Mouse (Mus musculus): Measurements from ENCODE around the gene Stab2. TPM values are rescaled to one million over a fixed set of nuclear protein-coding genes. Genes with fewer than 3 reads are reported as not detected.

Stab2 gene
- polyA plus RNA-seq (2012; ENCODE audit: insufficient read depth, insufficient read length, low replicate concordance, missing spikeins) = not detected in 2 replicates

- no peaks in the 10 kb centered on the region for H3K4me1 ChIP-seq (ENCODE audit: control insufficient read depth, insufficient read depth, low read length)
- 70% methylated on average over 8 of the region's 8 CpGs for WGBS
- no peak for TF ChIP-seq CTCF (IDR thresholded peaks at IDR 0.05; ENCODE audit: insufficient read depth, low read depth, low read length)
- no peak for TF ChIP-seq POLR2A (IDR thresholded peaks at IDR 0.05; ENCODE audit: insufficient read depth, low read depth, low read length)
- H3K27ac ChIP-seq (ENCODE audit: insufficient read depth, low read depth, low read length) = no peak within 1 kb of the TSS
- H3K4me3 ChIP-seq (ENCODE audit: insufficient read depth, low read depth, low read length) = no peak within 1 kb of the TSS
Observed at GRCm38 (mm10) chr10:87007385-87008214, at the start of gene Stab2. Gene Stab2 (minus strand): TSS chr10:87008025.

- no peak overlapping the region for H3K4me3 ChIP-seq (ENCODE audit: insufficient read depth, low read depth, low read length)
- 71% methylated on average over 4 of the region's 4 CpGs for whole genome bisulfite sequencing
- TF ChIP-seq POLR2A (IDR thresholded peaks at IDR 0.05; ENCODE audit: insufficient read depth, low read depth, low read length) (no peak), CTCF (IDR thresholded peaks at IDR 0.05; ENCODE audit: insufficient read depth, low read depth, low read length) (no peak)
- no peaks in the 10 kb centered on the region for H3K4me1 ChIP-seq (ENCODE audit: control insufficient read depth, insufficient read depth, low read length)
- no peak overlapping the region for H3K27ac ChIP-seq (ENCODE audit: insufficient read depth, low read depth, low read length)
Observed at GRCm38 (mm10) chr10:87051714-87052113, 43.9 kb upstream of the Stab2 start.

DNA sequence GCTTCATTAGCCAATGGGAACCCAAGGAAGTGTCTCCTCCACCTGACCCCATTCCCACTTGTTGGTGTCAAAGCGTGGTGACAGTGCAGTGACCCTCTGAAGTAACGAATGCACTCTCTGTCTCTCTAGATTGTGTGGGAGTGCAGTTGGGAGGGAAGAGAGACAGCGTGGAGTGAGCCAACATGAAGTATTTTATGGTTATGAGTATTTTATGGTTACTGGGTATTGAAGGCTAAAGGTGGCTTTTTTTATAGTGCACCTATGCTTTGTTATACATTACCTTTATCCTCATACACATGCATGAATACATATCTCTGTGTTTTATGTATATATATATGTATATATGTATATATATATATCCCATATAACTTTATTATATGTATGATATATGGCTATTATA, 41.4 kb upstream of the Stab2 start:
- H3K4me1 ChIP-seq (ENCODE audit: control insufficient read depth, insufficient read depth, low read length) = no peaks in the 10 kb centered on the region
- WGBS = 94% methylated on average over 3 of the region's 3 CpGs
- H3K4me3 ChIP-seq (ENCODE audit: insufficient read depth, low read depth, low read length) = no peak overlapping the region
- no peak for TF ChIP-seq CTCF (IDR thresholded peaks at IDR 0.05; ENCODE audit: insufficient read depth, low read depth, low read length)
- TF ChIP-seq POLR2A (IDR thresholded peaks at IDR 0.05; ENCODE audit: insufficient read depth, low read depth, low read length) = no peak
- H3K27ac ChIP-seq (ENCODE audit: insufficient read depth, low read depth, low read length) = no peak overlapping the region

- H3K4me3 ChIP-seq (ENCODE audit: insufficient read depth, low read depth, low read length) = no peak overlapping the region
- TF ChIP-seq POLR2A (IDR thresholded peaks at IDR 0.05; ENCODE audit: insufficient read depth, low read depth, low read length) (no peak), CTCF (IDR thresholded peaks at IDR 0.05; ENCODE audit: insufficient read depth, low read depth, low read length) (no peak)
- WGBS = 77% methylated on average over 10 of the region's 10 CpGs
- no peak overlapping the region for H3K27ac ChIP-seq (ENCODE audit: insufficient read depth, low read depth, low read length)
- no peaks in the 10 kb centered on the region for H3K4me1 ChIP-seq (ENCODE audit: control insufficient read depth, insufficient read depth, low read length)
Observed at GRCm38 (mm10) chr10:87046931-87047468, 39.2 kb upstream of the Stab2 start.

- Histone ChIP-seq H3K4me1 (ENCODE audit: control insufficient read depth, insufficient read depth, low read length) (no peaks in the 10 kb centered on the region), H3K4me3 (ENCODE audit: insufficient read depth, low read depth, low read length) (no peak overlapping the region), H3K27ac (ENCODE audit: insufficient read depth, low read depth, low read length) (no peak overlapping the region)
- WGBS = 28% methylated on average over 6 of the region's 6 CpGs
- no peak for TF ChIP-seq CTCF (IDR thresholded peaks at IDR 0.05; ENCODE audit: insufficient read depth, low read depth, low read length)
- TF ChIP-seq POLR2A (IDR thresholded peaks at IDR 0.05; ENCODE audit: insufficient read depth, low read depth, low read length) = no peak
Observed at GRCm38 (mm10) chr10:87046469-87046868, 38.6 kb upstream of the Stab2 start.

DNA sequence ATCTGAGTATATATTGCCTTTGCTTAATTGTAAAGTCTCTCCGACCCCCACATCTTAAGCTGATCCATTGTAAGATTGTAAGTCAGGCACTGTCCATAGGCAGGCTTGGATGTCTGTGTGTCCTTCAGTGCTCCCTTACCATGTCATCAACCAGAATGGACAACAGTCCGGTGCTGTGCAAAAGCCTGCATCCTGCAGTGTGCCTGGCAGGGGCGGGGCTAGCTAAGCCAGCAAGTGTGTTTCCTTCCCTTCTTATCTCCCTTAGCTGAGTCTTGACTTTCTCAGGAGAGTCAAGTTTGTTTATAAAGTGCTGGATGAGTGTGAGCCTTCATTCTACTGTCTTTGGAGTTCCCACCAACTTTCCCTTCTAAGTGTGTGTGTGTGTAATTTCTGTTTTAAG, 37.4 kb upstream of the Stab2 start:
- Histone ChIP-seq H3K4me1 (ENCODE audit: control insufficient read depth, insufficient read depth, low read length) (no peaks in the 10 kb centered on the region), H3K4me3 (ENCODE audit: insufficient read depth, low read depth, low read length) (no peak overlapping the region), H3K27ac (ENCODE audit: insufficient read depth, low read depth, low read length) (no peak overlapping the region)
- no peak for TF ChIP-seq CTCF (IDR thresholded peaks at IDR 0.05; ENCODE audit: insufficient read depth, low read depth, low read length)
- WGBS = 88% methylated on average over 3 of the region's 3 CpGs

- Histone ChIP-seq H3K4me3 (ENCODE audit: insufficient read depth, low read depth, low read length) (no peak overlapping the region), H3K4me1 (ENCODE audit: control insufficient read depth, insufficient read depth, low read length) (no peaks in the 10 kb centered on the region), H3K27ac (ENCODE audit: insufficient read depth, low read depth, low read length) (no peak overlapping the region)
- WGBS = 80% methylated on average over 7 of the region's 7 CpGs
- TF ChIP-seq CTCF (IDR thresholded peaks at IDR 0.05; ENCODE audit: insufficient read depth, low read depth, low read length) = no peak
- TF ChIP-seq POLR2A (IDR thresholded peaks at IDR 0.05; ENCODE audit: insufficient read depth, low read depth, low read length) = no peak
Observed at GRCm38 (mm10) chr10:87041265-87041664, 33.4 kb upstream of the Stab2 start.

GRCm38 (mm10) chr10:87039800-87040199, 32.0 kb upstream of the Stab2 start:
- no peak overlapping the region for H3K27ac ChIP-seq (ENCODE audit: insufficient read depth, low read depth, low read length)
- no peak overlapping the region for H3K4me3 ChIP-seq (ENCODE audit: insufficient read depth, low read depth, low read length)
- WGBS = 94% methylated on average over 3 of the region's 3 CpGs
- H3K4me1 ChIP-seq (ENCODE audit: control insufficient read depth, insufficient read depth, low read length) = no peaks in the 10 kb centered on the region
- TF ChIP-seq POLR2A (IDR thresholded peaks at IDR 0.05; ENCODE audit: insufficient read depth, low read depth, low read length) (no peak), CTCF (IDR thresholded peaks at IDR 0.05; ENCODE audit: insufficient read depth, low read depth, low read length) (no peak)

- 92% methylated on average over 6 of the region's 6 CpGs for WGBS
- TF ChIP-seq CTCF (IDR thresholded peaks at IDR 0.05; ENCODE audit: insufficient read depth, low read depth, low read length) (no peak), POLR2A (IDR thresholded peaks at IDR 0.05; ENCODE audit: insufficient read depth, low read depth, low read length) (no peak)
- Histone ChIP-seq H3K4me1 (ENCODE audit: control insufficient read depth, insufficient read depth, low read length) (no peaks in the 10 kb centered on the region), H3K27ac (ENCODE audit: insufficient read depth, low read depth, low read length) (no peak overlapping the region), H3K4me3 (ENCODE audit: insufficient read depth, low read depth, low read length) (no peak overlapping the region)
Observed at GRCm38 (mm10) chr10:87039340-87039739, 31.5 kb upstream of the Stab2 start.

Measured in olfactory bulb, adult 2 months (tissue).